Mouse (Mus musculus): ENCODE measurements around the gene Crat.

GRCm38 (mm10) chr2:30403870-30404269 lies 11.7 kb downstream of the Crat start:
- TF ChIP-seq MAX (IDR thresholded peaks at IDR 0.05) = no peak
- no peak for TF ChIP-seq MYOD1 (IDR thresholded peaks at IDR 0.05; ENCODE audit: control insufficient read depth, insufficient read length, low read depth)

Data from C2C12 (cell line).